Mouse (Mus musculus) c-Kit-negative CD71-positive TER-119-positive erythroid progenitor cells, embryonic 14.5 days (primary cell): ENCODE results near the gene Coa3.

Source experiments
- DNase-seq: peaks from one replicate; pipeline ENCODE4 v3.0.0-alpha.2; 2013; ENCODE audit warnings: low read depth, low spot score

The Coa3 gene

DNA sequence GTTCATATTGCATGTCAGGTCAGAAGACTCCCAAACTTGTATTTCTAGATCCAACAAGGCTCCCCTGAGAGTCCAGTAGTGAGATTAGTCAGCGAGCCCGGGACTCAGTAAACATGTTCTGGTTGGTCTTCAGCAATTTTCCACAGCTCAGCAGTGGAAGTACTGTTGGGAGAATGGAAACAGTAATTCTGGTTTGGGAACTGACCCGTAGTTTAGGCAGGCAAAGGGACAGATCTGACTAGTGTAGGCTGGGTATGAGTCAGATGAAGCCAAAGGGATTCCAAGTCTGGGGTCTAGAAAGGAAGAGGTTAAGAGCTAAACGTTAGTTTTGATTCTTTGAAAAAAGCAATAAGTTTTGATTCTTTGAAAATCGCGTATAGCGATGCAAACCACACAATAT is 26.0 kb downstream of the Coa3 start:
- DNase-seq: peak; percentile 44

DNA sequence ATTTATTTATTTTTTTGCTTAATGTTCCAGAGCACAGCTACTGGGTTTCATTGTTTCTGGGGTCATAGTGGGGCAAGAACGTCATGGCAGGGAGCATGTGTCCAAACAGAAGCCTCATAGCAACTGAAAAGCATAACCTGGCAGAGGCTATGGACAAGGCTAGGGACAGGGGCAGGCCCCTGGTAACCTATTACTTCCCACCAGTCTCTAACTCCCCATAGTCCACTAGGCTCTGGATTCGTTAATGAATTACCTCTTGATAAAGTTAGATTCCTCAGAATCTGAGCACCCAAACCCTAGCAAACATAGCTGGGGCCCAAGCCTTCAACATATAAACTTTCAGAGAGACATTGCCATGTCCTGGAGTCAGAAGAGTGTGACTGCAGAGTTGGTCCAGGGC is 27.9 kb downstream of the Coa3 start:
- no peak for DNase-seq

DNA sequence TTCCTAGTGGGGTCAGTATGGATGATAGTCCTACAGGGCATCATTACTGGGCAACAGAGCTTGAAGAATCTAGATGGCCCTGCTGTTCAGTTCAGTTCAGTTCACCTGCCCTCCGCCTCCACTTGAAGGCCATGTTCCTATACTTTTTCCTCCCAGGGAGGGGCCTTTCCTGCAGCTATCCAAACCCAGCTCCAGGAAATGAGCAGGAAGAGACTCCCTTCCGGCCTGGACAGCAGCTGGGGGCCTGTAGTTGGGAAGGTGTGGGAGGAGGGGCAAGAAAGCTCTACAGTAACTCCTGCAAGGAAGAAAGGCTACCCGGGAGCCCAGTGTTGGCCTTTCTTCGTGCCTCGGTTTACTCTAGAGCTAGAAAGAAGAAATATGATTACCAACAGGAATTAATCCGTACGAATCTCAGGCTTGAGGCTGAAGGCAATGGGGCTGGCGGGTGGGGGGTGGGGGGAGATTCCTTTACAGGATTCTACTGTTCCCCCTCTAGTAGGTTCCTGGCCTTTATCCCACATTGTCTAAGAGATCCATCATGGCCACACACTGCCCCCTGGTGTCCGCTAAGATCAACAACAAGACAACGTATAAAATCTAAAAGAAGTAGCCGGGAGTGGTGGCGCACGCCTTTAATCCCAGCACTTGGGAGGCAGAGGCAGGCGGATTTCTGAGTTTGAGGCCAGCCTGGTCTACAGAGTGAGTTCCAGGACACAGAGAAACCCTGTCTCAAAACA is 30.5 kb downstream of the Coa3 start:
- DNase-seq: peak; percentile 64

DNA sequence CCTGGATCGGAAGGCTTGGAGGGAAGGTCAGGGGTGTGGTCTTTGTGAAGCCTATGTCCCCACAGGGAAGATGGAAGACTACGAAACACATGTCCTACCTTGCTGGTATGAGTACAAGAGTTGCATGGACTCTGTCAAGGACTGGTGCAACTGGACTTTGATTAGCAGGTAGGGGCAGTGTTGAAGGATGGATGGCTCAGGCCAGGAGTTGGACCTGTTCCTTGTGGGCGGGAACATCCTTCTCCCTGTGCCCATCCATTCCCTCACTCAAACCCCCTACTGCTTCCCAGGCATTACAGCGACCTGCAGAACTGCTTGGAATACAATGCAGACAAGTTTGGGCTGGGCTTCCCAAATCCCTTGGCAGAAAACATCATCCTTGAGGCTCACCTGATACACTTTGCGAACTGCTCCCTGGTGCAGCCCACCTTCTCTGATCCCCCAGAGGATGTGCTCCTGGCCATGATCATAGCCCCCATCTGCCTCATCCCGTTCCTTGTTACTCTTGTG is 31.3 kb downstream of the Coa3 start:
- DNase-seq: no peak

DNA sequence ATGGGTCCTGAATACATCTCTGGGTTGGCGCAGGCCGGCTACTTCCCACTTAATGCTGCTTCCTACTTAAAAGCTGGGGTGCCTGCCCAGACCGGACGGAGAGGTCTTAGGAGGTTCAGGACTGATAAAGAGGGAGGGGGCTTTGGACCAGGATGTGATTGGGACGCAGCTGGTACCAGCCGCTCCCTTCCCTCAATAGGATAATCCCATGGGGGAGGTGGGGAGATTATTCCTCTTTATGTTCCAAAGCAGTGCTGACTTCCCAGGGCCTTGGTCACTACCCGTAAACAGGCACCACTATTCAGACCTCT is 32.3 kb downstream of the Coa3 start:
- DNase-seq: no peak

DNA sequence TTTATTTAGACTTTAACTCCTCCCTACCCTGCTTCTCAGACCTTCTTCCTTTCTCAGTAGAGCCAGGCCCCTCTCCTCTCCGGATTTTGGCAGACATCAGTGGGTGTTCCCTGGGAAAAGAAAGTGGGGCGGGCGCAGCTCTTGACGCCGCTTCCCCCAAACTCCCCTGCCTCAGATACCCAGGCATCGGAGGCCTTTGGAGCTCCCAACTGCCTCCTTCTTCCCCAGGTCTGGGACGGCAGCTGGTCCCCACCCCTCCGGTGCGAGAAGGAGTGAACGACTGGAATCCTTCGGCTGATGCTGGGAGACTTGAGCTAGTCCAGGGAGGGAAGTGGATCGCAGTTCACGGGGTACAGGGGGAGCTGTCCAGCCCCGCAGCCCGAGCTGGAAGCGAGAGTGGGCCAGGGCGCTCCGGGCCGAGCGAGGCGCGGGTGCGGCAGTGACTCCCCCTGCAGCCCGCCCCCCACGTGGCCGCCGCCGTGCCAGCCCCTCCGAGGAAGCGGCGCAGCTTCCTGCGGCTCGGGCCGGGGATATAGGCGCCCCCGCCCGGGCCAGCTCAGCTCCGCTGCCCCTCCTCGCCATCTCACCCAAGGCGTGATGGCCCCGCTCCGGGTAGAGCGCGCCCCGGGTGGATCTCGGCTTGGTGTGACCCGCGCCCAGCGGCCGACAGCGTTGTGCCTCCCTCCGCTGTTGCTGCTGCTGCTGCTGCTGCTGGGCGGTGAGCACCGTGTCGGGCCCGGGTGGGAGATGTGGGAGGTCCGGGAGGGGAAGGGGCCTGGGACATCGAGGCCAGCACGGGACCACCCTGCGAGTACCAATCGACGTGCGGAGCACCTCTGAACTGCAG is 32.8 kb downstream of the Coa3 start, which contains the start of gene Ramp2:
Gene Ramp2 (plus strand): TSS at position 174 of the 847 bp plus-strand sequence.
- DNase-seq: no peak

DNA sequence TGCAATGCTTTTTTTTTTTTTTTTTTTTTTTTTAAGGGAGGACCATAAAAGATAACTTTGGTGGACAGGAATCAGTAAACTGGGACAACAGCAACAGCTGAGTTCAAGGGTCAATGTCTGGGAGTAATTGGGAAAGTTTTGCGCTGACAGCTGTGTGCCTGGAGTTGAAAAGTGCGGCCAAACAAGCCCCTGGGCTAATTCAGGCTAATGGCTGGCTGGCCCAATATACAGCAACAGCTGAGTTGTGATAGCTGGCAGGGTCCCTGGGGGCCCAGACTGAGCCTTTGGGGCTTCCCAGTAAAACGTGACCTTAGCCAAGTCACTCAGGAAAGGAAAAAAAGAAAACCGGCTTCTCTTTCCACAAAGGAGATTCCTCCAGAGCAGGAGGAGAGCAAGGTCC is 33.8 kb downstream of the Coa3 start:
- no peak for DNase-seq

DNA sequence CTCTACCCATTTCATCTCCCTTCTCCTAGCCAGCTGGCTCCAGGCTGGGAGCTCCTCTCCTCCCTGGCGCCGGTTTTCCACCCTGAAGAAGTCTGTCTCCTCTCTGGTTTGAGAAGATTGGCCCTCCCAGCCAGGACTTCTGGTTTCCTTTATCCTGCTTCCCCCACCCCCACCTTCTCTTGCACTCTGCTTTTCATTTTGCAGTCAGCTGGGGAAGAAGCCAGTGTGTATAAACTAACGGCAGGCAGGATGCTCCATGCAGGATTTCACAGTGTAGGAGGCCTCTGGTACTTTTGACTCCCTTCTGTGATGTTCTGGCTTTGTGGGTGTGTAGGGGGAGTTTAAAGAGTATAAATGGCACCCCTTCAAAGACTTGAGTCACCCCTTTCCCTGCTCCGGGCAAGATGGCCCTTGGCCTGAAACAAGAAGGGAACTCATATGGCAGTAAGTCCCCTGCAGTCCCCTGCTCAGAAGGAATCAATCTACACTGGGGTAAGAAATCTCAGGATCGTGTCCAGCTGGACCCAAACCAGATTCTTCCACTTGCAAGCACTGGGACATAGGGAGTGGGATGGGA is 40.8 kb downstream of the Coa3 start:
- DNase-seq: no peak

DNA sequence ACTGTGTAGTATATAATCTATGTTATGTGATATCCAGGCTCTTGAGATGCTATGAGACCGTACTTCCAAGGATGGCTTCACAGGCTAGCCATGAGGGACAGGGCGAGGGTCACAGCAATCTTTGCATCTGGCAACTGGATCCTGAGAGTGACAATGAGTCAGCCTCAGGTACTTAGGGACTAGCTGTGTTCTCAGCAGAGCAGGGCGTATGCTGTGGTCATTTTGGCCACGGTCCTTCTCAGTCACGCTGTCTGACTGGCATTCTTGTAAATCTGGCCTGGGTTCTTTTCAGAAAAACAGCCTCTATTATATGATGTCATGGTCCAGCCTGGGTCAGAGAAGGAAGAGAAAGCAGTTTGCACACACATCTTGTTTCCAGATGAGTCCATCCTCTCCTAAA is 42.1 kb downstream of the Coa3 start:
- no peak for DNase-seq

DNA sequence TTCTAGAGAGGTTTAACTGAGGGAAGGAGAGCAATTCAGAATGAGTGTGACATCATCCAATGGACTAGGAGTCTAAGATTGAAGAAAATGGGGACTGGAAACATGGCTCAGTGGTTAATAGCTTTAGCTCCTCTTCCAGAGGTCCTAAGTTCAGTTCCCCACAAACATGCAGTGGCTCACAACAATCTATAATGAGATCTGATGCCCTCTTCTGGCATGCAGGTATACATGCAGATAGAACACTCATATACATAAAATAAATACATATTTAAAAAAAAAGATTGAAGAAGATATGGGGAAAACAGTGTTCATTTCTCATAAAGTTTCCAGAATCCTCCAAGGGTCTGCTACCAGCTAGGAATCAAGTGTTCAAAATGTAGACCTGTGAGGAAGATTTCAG is 43.5 kb downstream of the Coa3 start:
- DNase-seq: no peak

DNA sequence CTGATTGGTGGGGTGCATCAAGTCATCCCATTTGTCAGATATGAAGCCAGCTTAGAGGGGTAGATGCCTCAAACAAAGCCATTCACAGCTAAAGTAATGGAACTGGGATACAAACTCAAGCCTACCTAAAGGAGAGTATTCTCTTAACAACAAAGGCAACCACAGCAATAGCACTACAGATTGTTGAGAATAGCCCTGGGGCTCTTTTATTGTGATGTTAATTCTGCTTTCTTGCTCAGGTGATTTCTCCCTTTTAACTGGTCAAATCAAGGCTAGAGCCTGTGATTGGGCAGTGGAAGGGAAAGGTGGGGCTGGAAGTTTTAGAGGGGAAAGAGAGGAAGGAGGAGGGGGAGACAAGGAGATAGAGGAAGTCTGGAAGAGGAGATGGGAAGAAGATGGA is 44.8 kb downstream of the Coa3 start:
- DNase-seq: no peak

DNA sequence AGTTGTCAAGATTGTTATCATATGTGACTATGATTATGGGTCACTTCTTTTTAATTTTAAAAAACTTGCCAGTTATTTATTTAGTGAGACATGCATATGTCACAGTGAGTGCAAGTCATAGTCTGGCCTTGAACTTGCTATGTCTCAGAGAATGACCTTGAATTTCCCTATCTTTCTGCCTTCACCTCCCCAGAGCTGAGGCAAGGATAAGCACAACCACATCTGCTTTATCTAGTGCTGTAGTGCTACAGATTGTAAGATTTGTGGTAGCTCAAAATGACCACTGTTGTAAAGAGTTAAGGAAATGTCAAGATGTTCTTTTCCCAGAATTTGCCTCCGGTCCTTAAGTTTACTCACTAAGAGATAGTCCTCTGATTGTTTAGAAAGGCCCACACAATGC is 45.7 kb downstream of the Coa3 start:
- no peak for DNase-seq

DNA sequence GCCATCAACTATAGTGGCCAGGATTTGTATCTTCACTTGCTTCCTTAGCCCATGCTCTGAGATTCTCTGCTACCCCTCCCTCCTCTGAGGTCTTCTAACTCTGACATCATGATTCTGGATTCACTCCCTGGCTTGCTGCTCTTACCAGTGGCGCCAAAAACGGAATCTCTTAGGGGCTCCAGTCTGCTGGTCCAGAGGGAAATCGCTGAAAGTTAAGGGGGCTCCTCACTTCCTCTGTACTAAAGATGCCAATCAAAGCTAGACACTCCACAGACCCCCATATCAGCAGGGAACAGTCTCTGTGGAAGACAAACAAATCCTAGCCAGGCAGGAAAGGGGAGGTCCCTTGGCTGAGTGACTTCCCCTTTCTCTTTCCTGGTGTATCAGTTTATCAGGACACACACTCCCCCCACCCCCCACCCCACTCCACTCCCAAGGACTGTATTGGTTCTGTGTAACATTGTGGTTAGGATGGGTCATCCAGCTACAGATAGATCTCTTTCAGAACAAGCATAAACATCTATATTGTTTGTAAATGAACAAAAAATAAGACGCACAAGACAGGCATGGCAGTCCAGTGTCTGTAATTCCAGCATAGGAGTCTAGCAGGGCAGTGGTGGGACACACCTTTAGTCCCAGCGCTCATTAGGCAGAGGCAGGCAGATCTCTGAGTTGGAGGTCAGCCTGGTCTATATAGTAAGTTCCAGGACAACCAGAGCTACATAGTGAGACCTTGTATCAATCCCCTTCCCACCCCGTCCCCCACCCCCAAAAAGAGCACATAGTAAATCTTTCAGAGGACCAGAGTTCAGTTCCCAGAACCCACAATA is 46.7 kb downstream of the Coa3 start:
- DNase-seq: no peak

DNA sequence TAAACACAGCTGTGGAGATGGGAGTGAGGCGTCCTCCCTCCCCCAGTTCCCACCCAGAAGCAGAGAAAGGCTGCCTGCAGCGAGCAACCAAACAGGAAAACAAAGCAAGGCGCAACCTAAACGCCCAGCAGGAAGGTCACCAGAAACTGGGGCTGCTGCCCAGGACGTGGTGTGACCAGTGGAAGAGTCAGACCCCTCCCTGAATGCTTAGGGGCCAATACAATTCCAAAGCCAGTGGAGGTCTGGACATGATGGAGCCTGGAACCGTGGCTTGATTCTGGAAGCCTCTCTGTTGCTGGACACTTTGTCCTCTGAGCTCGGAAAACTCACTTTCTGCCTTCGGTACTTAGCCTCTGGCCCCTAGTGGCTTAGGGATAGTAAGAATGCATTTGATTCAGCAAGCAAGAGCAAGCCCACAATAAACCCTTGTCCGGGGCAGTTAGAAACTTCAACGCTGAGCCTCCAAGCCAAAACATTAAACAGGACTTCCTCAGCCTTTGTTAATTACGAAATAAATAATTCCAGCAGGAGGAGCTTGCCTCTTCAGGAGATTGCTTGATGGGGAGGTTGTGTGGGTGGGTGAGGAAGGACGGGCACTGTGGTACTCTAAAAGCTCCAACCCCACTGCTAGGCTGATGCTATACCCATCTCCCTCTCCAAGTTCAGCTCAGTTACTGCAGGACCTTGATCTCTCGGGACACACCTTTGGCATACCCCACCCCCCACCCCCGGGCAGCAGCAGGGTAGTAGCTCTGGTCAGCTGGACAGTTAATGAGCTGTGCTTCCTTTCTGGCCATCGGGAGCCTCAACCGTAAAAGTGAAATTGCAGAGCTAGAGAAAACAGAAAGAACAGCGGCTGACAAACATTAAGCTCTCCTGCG is 47.7 kb downstream of the Coa3 start:
- no peak for DNase-seq

DNA sequence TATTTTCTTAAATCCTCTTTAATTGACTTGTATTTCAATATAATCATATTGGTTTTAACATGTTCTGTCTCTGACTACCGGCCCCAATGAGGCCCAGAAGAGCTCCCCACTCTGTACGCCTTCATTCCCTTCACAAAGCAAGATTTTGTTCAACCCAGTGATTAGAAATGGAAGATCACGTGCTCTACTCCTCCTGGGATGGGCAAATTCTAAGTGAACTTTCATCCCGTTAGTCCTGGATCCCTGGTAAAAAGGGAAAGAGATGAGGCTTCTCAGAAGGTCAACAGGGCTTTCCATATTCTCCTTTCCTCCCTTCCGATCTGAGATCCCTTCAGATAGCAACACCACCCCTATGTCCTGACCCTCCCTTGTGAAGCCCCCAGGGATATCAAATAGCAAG is 48.4 kb downstream of the Coa3 start:
- DNase-seq: no peak

DNA sequence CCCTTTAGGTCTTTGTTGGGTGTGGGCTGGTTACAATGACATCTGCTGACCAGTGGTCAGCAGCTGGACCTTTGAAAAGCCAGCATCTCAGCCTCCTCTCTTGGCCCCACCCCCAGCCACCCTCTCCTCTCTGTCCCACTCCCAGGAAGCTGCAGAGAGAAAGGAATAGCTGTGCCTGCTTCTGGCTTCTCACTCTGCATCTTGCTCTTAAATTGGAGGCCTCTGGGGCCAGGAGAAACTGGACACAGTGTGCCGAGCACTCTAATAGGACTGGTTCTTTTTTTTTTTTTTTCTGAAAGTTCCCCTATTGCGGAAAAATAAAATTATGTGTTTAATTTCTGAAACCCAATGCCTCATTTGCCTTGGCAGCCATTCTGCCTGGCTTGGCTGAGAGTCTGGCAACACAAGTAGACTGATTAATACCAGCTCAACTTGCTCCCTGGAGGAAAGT is 48.8 kb downstream of the Coa3 start:
- no peak for DNase-seq

DNA sequence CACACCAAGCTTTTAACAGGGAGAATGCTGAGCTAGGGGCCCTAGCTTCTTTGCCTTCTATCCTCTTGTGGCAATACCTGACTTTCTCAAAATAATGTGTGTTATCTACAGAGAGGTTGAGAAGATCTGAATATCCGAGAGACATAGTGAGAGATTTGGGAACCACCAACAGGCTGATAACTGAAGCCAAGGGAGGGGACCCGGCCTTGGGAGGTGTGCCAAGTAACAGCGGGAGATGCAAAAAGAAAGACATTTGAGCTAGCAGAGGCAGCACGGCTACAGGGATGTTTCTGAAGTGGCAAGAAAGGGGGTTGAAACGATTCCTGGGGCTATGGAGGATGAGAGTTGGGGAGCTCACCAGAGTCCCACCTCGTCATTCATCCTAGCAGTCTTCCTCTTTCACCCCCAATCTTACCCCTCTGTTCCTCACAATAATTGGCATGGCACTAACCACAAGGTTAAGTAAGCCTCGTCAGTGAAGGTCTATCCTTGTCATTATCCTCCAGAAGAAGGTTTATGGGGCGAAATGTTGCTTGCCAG is 49.5 kb downstream of the Coa3 start:
- no peak for DNase-seq
